Mouse (Mus musculus) brain, adult 2 months (tissue): ENCODE measurements around the gene Slamf8.

Experiments used
- DNase-seq: peaks from one replicate; pipeline ENCODE4 v3.0.0; 2011; ENCODE audit warnings: low read depth, low spot score

Slamf8 gene

GRCm38 (mm10) chr1:172532551-172532950, 57.8 kb downstream of the Slamf8 start:
- peak; percentile 73 for DNase-seq
